In genomic region chr4:55461927-55462326, GRCm38 (mm10) we compare ENCODE assay signal across 13 mouse cellular contexts.
"Had no signal": no experiment of that assay in that cellular context is flagged by ENCODE, and none has a peak within 500 bp of the region (broad histone marks: within the 10 kb centered on the region; RNA-seq: fewer than 3 reads in every experiment).

No protein-coding gene starts in this region.

- H3K4me1 ChIP-seq: limb, embryonic 15.5 days; neural tube, embryonic 15.5 days had no signal

- H3K27ac ChIP-seq: kidney, postnatal 0 days; limb, embryonic 15.5 days; liver, embryonic 14.5 days; midbrain, embryonic 12.5 days; neural tube, embryonic 15.5 days; stomach, postnatal 0 days had no signal

- H3K9ac ChIP-seq: limb, embryonic 15.5 days; liver, embryonic 14.5 days; midbrain, embryonic 12.5 days; neural tube, embryonic 15.5 days had no signal

- H3K36me3 ChIP-seq: limb, embryonic 15.5 days; midbrain, embryonic 12.5 days; neural tube, embryonic 15.5 days had no signal

- DNase-seq: kidney, postnatal 36 days; layer of hippocampus, adult 9-11 months; layer of hippocampus, postnatal 36 days; lung, adult 2 months; lung, postnatal 10 days; right cerebral cortex, adult 18-20 months; right cerebral cortex, postnatal 25 days had no signal

- H3K4me3 ChIP-seq: limb, embryonic 15.5 days; midbrain, embryonic 12.5 days; neural tube, embryonic 15.5 days had no signal

- H3K27me3 ChIP-seq: limb, embryonic 15.5 days; midbrain, embryonic 12.5 days; neural tube, embryonic 15.5 days had no signal

- H3K9me3 ChIP-seq: limb, embryonic 15.5 days; midbrain, embryonic 12.5 days; neural tube, embryonic 15.5 days had no signal

- H3K4me2 ChIP-seq: limb, embryonic 15.5 days; midbrain, embryonic 12.5 days; neural tube, embryonic 15.5 days had no signal
